Mouse (Mus musculus) ES-CJ7 (cell line): ENCODE measurements around the gene Fap.

Experiments
- DNase-seq: peaks from one replicate; pipeline ENCODE4 v3.0.0; 2011; ENCODE audit warnings: low read depth, low spot score

Gene Fap

DNA sequence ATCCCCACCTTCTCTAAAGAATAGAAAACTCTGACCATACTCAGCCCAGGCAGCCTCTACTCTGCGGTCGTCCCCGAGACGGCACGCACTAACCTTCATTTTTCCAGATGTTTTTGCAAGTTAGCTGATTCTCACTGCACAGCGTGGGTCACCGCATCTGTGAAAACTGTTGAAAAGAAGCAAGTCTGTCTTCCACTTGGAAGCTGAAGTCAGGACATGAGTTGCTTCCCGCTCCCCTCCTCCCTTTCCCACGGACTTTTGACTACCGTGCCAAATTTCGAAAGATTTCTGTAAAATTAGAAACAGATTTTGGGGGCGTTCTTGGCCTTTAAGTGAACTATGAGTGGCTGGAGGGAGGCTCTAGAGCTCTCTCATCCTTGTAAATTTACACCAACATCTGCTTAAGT, at the start of gene Fap:
Gene Fap, minus strand, starts transcription at position 323 of the 407 bp plus-strand sequence.
- DNase-seq, result no peak

DNA sequence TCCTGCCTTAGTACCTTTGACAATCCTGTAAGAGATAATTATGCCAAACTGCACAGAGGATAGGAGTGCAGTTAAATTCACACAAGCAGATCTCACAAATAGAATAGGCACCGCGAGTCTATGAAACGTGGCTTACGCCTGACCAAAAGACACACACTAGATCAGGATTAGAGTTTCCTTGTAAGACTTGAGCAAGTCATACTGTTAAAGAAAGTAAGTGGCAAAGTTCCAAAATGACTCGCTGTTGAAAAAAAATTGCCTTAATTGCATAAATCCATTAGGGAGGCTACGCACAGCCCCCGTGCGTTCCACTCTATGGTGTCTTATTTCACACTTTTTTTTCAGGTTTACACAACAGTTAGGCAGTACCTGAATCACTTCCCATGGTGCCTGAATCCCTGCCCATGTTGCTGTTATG, 49.2 kb upstream of the Fap start:
- no peak for DNase-seq

- DNase-seq, result no peak
Measured at GRCm38 (mm10) chr2:62619679-62620078, 45.8 kb upstream of the Fap start.

GRCm38 (mm10) chr2:62618934-62619341, 45.1 kb upstream of the Fap start:
- no peak for DNase-seq

- DNase-seq, result no peak
Measured at GRCm38 (mm10) chr2:62613133-62613532, 39.3 kb upstream of the Fap start.

DNA sequence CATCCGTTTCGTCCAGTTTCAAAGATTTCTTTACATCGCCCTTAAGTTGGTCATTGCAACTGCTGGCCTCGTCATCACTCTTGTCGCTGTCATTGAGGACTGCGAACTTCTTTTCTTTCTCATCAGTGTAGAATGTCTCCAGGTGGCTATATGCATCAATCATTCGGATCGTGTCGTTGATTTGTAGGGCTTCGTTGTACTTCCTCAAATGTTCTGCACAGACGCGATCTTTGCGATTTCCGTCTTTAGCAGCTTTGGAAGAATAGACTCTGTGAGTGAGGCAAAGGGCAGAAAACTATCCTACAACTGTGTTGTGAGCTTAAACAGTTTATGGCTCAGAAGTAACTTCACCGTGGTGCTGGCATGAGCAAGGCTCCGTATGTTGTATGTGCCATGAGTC, 32.3 kb upstream of the Fap start:
- no peak for DNase-seq

DNA sequence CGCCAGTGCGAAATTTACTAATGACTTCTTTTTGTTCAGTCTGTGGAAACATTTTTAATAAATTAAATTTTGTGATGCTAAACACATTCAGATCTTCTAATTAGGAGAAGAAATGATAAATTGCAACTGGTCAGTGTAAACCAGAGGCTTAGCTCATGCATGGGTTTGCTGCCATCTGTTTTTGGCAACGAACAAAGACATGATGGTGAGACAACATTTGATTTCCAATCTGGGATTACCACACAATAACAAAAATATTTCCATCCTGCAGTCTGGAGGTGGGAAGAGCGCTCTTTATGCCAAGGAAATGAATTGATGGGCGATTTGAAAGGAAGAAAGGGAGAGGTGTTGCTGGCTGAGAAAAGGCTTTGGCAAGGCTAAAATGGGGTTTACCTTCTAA, 29.7 kb upstream of the Fap start:
- DNase-seq, result no peak

DNA sequence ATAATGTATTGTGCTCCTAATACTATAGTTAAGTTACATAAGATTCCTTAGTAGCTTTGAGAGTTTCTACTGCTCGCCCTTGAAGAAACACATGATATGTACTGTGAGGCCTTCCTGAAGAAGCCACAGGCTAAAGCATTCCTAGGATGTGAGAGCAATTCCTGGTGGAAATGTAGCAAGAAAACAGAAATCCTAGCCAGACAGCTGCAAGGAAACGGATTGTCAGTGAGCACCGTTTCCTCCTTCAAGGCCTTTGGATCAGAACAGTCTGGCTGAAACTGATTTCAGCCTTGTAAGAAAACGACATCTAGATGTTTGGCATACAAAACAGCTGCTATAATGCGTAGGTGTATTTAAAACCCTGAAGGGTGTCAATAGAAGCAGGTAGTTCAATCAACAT, 22.7 kb upstream of the Fap start:
- DNase-seq, result no peak

- DNase-seq, result no peak
Measured at GRCm38 (mm10) chr2:62594491-62594890, 20.6 kb upstream of the Fap start.

- no peak for DNase-seq
Measured at GRCm38 (mm10) chr2:62591555-62591954, 17.7 kb upstream of the Fap start.

DNA sequence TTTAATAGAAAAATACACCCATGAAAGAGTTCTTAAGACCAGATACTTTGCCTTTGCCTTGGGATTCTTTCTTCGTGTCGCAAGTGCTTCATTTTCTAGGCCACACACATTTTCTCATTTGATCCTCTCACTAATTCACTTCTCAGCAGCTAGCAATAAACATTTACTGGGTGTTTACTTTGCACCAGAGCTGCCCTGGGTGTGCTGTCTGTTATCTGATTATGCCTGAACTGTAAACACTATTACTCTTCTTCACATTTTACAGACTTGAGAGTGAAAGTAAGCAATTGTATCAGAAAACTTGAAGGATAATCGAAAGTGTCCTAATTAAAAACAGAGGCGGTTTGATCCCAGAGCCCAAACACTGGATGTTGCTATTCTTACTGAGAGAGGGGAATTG, 15.5 kb upstream of the Fap start:
- no peak for DNase-seq

DNA sequence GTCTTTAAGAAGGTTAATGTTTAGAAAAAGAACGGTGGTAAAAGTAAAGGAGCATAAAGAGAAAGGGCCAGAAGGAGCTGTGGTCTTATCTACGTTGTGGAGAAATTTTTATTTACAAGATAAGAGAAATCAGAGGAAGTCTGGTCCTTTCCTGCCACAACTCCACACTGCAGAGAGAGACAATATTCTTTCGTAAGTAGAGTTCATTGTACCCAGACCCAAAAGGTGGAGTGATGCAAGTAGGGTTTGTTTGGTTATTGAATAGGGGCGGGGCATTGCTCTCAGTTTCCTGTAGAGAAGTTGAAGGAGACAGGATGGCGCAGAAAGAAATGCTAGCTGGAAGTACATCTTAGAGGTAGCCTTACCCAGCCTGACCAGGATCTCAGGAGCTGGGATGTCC, 11.9 kb upstream of the Fap start:
- DNase-seq, result no peak

DNA sequence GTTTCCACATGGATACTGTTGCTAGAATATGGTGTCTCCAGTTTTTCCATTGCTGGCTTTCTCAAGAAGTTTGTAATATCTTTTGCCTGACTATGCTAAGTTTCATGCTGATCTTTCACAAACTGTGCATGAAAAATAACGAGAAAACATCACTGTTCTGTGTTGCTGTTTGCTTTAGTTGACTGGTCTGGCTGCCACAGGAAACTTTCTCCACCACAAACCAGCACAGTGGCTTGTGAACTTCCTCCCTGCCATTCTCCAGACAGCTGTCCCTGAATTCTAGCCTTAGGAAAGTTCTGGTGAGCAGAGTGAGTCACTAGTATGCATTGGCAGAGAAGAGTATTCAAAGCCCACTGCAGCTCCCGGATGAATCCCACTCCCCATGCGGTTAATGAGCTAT, 1.1 kb upstream of the Fap start:
- DNase-seq, result no peak

GRCm38 (mm10) chr2:62574250-62574649, 375 bp upstream of the Fap start:
- DNase-seq, result no peak

DNA sequence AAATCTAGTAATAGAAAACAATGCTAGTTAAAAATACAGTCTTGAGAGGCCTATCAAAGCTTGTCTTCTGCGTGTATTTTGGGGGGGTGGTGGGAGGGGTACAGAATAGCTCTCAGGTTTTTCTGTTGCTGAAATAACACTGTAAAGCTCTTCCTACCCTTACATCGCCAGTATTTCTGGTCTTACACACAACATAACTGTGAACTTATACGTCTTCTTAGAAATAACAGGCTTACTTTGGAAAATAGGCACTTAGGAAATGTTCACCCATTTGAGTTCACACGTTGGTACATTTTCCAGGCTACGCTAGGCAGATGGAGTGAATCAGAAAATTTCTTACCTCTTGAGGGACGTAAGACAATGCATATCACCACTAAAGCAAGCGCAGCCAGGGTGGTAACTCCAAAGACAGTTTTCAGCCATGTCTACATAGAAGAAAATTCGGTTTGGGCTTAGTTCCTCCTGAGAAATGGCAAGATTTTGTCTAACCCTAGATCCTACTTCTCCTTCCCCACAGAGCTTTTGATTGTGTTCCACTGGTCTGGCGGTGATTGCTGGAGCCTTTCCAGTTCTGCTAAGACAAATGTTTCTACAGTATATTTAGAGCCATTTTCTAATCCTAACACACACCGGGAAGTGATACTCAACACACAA, 649 bp downstream of the Fap start:
- DNase-seq, result no peak

DNA sequence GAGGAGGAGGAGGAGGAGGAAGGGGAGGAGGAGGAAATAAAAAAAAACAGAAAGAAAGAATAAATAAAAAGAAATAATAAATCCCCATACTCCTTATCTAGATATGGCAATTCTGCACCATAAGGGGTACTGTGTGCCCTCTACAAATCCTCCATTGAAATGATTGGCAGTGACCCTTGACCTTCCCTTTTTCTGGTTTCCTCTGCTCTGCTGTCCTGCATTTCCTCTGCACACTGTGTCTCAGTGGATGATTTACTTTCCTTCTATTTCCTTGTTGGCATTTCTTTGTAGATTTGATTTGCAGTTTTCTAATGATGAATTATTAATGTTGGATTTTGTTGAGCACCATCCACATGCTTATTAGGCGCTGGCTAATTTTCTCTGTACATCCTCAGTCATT, 9.2 kb downstream of the Fap start:
- DNase-seq, result no peak

- no peak for DNase-seq
Measured at GRCm38 (mm10) chr2:62562661-62563485, 11.0 kb downstream of the Fap start.

DNA sequence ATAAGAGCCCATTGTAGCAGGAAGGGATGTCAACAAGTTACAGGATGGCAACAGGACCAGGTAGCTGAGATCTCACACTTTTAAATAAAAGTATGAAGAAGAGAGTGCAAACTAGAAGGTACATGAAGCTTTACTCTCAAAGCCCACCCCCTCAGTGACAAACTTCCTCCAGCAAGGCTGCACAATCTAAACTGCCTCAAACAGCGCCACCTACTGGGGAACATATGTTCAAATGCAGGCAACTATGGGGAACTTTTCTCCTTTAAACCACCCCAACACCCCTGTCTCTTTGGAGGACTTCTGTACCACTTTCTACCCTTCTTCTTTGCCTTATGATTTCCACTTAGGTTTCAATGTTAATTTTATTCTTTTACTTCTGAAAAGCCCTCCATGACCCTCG, 16.5 kb downstream of the Fap start:
- peak; percentile 32 for DNase-seq

GRCm38 (mm10) chr2:62556349-62556748, 17.5 kb downstream of the Fap start:
- DNase-seq, result no peak

DNA sequence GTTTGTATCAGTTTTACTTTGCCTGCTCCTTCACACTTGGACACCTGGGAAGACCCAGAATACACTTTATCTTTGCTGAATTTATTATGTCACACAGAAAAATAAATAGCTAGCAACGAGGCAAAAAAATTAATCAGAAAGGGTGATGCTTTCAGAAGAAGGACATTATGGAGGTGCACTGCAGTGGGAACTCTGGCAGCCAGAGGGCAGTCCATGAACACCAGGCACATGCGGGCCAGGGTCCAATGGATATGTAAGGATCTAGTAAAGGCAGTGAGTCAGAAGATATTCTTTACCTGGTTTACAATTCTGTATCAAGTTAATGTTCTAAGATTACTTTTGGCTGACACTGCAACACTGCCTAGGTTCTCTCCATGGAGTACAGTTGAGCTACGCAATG, 24.2 kb downstream of the Fap start:
- DNase-seq, result no peak

- DNase-seq, result no peak
Measured at GRCm38 (mm10) chr2:62549131-62549530, 24.7 kb downstream of the Fap start.

DNA sequence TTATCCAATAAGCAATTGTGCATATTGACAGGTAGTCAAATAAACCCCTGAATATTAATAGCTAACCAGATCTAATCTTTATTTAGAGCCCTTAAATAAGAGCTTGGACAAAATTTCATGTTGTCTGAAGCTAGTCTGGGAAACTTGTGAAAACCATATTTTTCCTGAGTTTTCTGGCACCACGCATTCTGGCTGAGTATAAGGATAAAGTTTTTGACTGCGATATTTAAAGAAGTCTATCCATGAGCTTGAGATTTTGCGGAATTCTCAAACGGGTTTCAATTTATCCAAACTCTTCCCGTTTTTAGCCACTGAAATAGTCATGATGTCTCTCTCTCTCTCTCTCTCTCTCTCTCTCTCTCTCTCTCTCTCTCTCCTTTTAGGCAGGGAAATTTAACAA, 25.8 kb downstream of the Fap start:
- no peak for DNase-seq

- no peak for DNase-seq
Measured at GRCm38 (mm10) chr2:62535483-62535882, 38.4 kb downstream of the Fap start.
